Mouse (Mus musculus): ENCODE measurements around the gene Cabcoco1. TPM values are rescaled to one million over a fixed set of nuclear protein-coding genes. Genes with fewer than 3 reads are reported as not detected.

Cabcoco1 gene
- polyA plus RNA-seq (2014; fragmentation: Nextera tagmentation; extraction: Ambion mirVana) = 3.5 and 4.4 TPM in 2 replicates

DNA sequence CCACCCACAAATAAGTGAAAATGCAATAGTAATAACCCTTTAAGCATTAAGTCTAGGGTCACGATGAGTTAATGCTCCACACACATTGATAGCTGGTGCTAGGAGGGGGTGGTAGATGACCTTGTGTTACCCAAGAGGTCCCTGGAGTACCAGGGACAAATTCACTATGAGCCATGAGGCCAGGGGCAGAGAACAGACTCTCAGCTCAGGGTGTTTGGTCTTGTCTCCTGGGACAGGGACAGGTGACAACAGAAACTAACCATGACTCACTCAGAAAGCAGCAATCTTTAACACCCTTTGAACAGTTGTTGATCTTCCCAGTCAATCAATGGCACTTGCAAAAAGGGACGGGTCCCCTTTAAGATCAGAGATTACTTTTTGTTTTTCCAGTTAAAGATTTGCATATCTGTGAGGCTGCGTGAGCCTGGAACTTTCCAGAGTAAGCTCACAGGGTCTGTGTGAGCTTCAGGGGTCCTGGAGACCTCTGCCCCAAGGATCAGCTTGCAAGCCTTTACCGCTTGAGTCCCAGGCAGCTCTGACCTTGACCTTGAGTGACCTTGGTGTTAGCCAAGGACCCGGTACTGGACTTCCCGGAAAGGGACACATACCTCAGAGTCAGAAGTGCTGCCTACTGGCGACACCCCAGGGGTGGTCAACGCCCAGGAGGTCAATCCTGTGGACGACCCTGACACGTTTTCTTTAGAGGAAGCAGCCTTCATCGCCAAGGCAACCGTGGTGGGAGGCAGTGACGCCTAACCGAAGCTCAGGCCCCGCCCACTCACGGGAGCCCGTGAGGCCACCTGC, at the start of gene Cabcoco1:
Gene Cabcoco1 (minus strand): TSS at position 758 of the 804 bp plus-strand sequence.
- Histone ChIP-seq H3K27me3 (replicated peaks; ENCODE audit: control insufficient read depth, insufficient read depth, low read length) (no peaks in the 10 kb centered on the region), H3K9ac (ENCODE audit: low read depth, low read length) (peak within 1 kb of the TSS; percentile 43), H3K9me3 (ENCODE audit: control insufficient read depth, low read length) (no peaks in the 10 kb centered on the region), H3K4me1 (ENCODE audit: control insufficient read depth, insufficient read depth, low read length) (peaks cover 16% of the 10 kb centered on the region), H3K36me3 (ENCODE audit: control insufficient read depth, insufficient read depth, low read length) (no peaks in the 10 kb centered on the region), H3K4me2 (ENCODE audit: low read depth, low read length) (peak within 1 kb of the TSS; percentile 53), H3K27ac (replicated peaks; ENCODE audit: low read depth, low read length) (0 out of 2 replicates have a peak within 1 kb of the TSS, but pooled peaks have one; percentile 15), H3K4me3 (ENCODE audit: low read depth, low read length) (peak within 1 kb of the TSS; percentile 33)
- peak; percentile 72; the same call in 1 of the 2 replicates for ATAC-seq (ENCODE audit: low read depth)
- 7% methylated on average over 17 of the region's 17 CpGs for WGBS
- peak; percentile 77 for DNase-seq (ENCODE audit: low spot score)

DNA sequence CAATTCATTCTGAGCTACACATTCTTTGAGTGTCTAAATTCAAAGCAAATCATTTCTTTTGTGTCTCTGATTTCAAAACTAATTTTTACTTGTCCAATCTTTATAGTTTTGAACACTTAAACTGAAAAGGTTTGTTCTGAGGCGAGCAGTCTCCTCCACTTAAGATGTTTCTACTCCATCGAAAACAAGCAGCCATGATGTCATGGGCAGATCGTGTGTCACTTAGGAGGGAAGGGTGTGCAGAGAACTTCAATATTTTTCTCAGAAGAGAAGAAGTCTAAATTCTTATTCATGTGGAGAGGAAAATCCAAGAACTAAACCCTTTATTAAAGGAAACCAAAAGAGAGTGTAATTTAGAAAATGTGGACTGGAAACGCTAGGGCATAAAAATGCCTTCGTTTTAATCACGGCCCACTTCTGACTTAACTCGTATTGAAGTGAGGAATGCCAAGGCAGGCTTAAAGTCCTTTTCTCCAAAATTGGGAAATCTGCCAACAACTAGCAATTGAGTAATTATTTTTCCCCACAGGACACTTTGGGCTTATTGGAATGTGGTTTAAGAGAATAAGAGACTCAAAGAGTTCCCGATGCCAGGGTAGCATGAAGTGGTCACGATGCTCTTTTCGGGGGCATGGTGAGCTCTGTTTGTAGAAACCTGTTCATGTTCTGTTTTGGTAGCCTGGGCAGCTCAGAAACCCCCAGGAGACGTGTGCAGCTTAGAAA, 48.0 kb upstream of the Cabcoco1 start:
- DNase-seq (ENCODE audit: low spot score) = peak; percentile 88
- Histone ChIP-seq H3K27me3 (replicated peaks; ENCODE audit: control insufficient read depth, insufficient read depth, low read length) (no peaks in the 10 kb centered on the region), H3K9ac (ENCODE audit: low read depth, low read length) (no peak overlapping the region), H3K4me2 (ENCODE audit: low read depth, low read length) (no peak overlapping the region), H3K36me3 (ENCODE audit: control insufficient read depth, insufficient read depth, low read length) (no peaks in the 10 kb centered on the region), H3K4me3 (ENCODE audit: low read depth, low read length) (no peak overlapping the region), H3K4me1 (ENCODE audit: control insufficient read depth, insufficient read depth, low read length) (no peaks in the 10 kb centered on the region), H3K27ac (replicated peaks; ENCODE audit: low read depth, low read length) (0 out of 2 replicates have a peak overlapping the region, but pooled peaks have one; percentile 28), H3K9me3 (ENCODE audit: control insufficient read depth, low read length) (no peaks in the 10 kb centered on the region)
- peak; percentile 71 for ATAC-seq (ENCODE audit: low read depth)
- WGBS = 41% methylated on average over 11 of the region's 11 CpGs

DNA sequence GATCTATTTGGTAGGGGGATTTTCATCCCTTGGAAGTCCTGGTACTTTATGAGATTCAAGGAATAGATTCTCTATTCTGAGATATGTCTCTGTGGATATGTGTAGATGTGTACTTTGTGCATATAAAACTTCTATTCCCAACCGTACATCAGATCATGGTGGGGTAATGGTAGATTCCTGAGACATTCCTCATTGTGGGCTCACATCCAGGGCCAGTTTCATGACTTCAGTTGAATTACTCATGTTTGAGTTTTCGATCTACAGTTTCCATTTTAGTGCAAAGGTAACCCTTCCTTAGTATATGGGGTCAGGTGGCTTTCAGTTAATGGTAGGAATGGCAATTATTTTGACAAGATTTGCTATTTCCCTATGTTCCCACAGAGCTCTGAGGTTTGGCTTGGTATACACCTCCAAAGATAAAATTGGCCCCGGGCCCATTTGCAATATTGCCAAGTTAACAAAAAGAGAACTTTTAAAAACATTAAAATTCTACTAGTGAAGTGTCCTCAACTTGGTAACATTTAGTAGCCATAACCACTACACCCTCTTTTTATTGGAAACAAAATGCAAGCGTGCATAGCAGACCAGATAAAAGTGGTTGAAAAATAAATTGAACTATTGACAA, 45.8 kb upstream of the Cabcoco1 start:
- Histone ChIP-seq H3K9me3 (ENCODE audit: control insufficient read depth, low read length) (no peaks in the 10 kb centered on the region), H3K4me1 (ENCODE audit: control insufficient read depth, insufficient read depth, low read length) (no peaks in the 10 kb centered on the region), H3K4me3 (ENCODE audit: low read depth, low read length) (no peak overlapping the region), H3K9ac (ENCODE audit: low read depth, low read length) (no peak overlapping the region), H3K27ac (replicated peaks; ENCODE audit: low read depth, low read length) (no peak overlapping the region), H3K27me3 (replicated peaks; ENCODE audit: control insufficient read depth, insufficient read depth, low read length) (no peaks in the 10 kb centered on the region), H3K36me3 (ENCODE audit: control insufficient read depth, insufficient read depth, low read length) (no peaks in the 10 kb centered on the region), H3K4me2 (ENCODE audit: low read depth, low read length) (no peak overlapping the region)
- 79% methylated on average over 4 of the region's 4 CpGs for WGBS
- ATAC-seq (ENCODE audit: low read depth) (no peak), DNase-seq (ENCODE audit: low spot score) (peak; percentile 27)

DNA sequence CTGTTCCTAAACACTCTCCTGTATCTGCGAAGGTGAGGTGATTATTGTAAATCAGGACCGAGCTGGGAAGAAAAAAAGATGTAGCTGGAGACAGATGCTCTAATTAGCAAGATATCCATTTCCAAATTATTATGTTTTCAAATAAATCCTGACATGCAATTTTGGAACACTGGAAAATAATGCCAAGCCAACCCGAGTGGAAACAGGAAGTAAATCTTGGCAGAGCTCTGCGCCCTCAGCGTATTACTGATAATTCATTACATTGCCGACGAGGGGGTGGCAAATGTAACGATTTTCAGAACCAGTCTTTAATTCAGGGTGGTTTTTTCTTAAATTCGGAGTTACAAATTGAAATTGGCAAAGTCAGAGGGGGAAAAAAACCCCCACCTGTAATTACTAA, 35.6 kb upstream of the Cabcoco1 start:
- Histone ChIP-seq H3K4me1 (ENCODE audit: control insufficient read depth, insufficient read depth, low read length) (no peaks in the 10 kb centered on the region), H3K9me3 (ENCODE audit: control insufficient read depth, low read length) (no peaks in the 10 kb centered on the region), H3K4me3 (ENCODE audit: low read depth, low read length) (no peak overlapping the region), H3K27me3 (replicated peaks; ENCODE audit: control insufficient read depth, insufficient read depth, low read length) (no peaks in the 10 kb centered on the region), H3K36me3 (ENCODE audit: control insufficient read depth, insufficient read depth, low read length) (no peaks in the 10 kb centered on the region), H3K4me2 (ENCODE audit: low read depth, low read length) (no peak overlapping the region), H3K9ac (ENCODE audit: low read depth, low read length) (no peak overlapping the region), H3K27ac (replicated peaks; ENCODE audit: low read depth, low read length) (no peak overlapping the region)
- 74% methylated on average over 9 of the region's 9 CpGs for WGBS
- ATAC-seq (ENCODE audit: low read depth) (no peak), DNase-seq (ENCODE audit: low spot score) (peak; percentile 29)

DNA sequence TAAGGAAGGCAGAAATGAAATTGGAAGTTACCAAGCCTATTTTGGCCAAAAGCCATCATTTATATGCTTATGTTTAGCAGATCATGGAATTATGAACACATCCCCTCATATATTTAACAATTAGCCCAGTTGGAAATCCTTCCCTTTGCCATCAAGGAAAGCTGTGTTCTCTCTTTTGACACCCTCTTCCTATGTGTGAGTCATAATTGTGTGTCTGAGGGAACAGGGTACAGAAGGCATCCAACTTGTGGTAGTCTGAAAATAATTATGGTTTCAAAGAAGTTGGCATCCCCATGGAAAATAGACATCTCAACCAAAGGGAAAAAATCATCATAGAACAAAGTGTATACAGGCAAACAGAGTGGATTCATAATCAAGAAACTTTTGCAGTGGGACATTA, 26.5 kb upstream of the Cabcoco1 start:
- H3K36me3 ChIP-seq (ENCODE audit: control insufficient read depth, insufficient read depth, low read length) = no peaks in the 10 kb centered on the region
- no peak overlapping the region for H3K27ac ChIP-seq (replicated peaks; ENCODE audit: low read depth, low read length)
- H3K4me3 ChIP-seq (ENCODE audit: low read depth, low read length) = no peak overlapping the region
- no peaks in the 10 kb centered on the region for H3K4me1 ChIP-seq (ENCODE audit: control insufficient read depth, insufficient read depth, low read length)
- no peaks in the 10 kb centered on the region for H3K27me3 ChIP-seq (replicated peaks; ENCODE audit: control insufficient read depth, insufficient read depth, low read length)
- no peak overlapping the region for H3K4me2 ChIP-seq (ENCODE audit: low read depth, low read length)
- H3K9me3 ChIP-seq (ENCODE audit: control insufficient read depth, low read length) = no peaks in the 10 kb centered on the region
- no peak overlapping the region for H3K9ac ChIP-seq (ENCODE audit: low read depth, low read length)
- no peak for DNase-seq (ENCODE audit: low spot score)
- no peak for ATAC-seq (ENCODE audit: low read depth)

DNA sequence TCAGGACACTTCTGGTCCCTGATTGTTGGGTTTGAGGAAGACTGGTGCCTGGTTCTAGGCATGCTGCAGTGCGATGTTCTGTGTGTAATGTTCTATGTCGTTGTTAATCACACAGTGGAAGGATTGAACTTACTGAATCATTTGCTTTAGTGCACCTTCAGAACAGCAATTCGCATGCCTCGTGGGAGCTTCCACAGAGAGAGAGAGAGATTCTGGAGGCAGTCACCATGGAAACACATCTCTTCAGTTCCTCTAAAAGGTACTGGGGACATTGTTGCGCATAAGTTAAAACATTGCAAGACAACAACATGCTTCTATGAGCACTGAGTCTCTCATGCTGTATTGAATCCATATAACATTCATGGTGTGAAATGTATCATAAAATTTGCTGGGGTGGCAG, 20.6 kb upstream of the Cabcoco1 start:
- Histone ChIP-seq H3K27me3 (replicated peaks; ENCODE audit: control insufficient read depth, insufficient read depth, low read length) (no peaks in the 10 kb centered on the region), H3K36me3 (ENCODE audit: control insufficient read depth, insufficient read depth, low read length) (no peaks in the 10 kb centered on the region), H3K4me1 (ENCODE audit: control insufficient read depth, insufficient read depth, low read length) (peaks cover 12% of the 10 kb centered on the region), H3K27ac (replicated peaks; ENCODE audit: low read depth, low read length) (no peak overlapping the region), H3K4me2 (ENCODE audit: low read depth, low read length) (no peak overlapping the region), H3K9ac (ENCODE audit: low read depth, low read length) (no peak overlapping the region), H3K4me3 (ENCODE audit: low read depth, low read length) (no peak overlapping the region), H3K9me3 (ENCODE audit: control insufficient read depth, low read length) (no peaks in the 10 kb centered on the region)
- ATAC-seq (ENCODE audit: low read depth) (no peak), DNase-seq (ENCODE audit: low spot score) (no peak)
- WGBS = 90% methylated on average over 5 of the region's 5 CpGs

DNA sequence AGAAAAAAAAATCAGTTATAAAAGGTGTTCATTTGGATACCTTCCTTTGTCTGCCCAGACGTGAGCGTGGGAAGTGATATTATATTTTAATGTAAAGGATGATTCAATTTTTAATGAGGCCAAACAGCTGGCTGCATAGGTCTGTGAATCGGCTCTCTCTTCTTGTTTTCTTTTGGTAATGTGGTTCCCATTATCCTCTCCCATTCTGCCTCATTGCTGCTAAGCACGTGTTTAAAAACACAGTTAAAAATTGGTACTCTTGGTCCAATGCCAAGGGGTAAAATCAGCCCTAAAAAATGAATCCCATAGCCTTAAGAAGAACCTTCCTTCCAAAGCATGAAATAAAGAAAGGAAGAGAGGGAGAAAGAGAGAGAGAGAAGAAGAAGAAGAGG, 17.1 kb upstream of the Cabcoco1 start:
- no peak overlapping the region for H3K9ac ChIP-seq (ENCODE audit: low read depth, low read length)
- no peak overlapping the region for H3K4me3 ChIP-seq (ENCODE audit: low read depth, low read length)
- 23% methylated on average over 4 of the region's 4 CpGs for WGBS
- DNase-seq (ENCODE audit: low spot score) = peak; percentile 87
- no peak overlapping the region for H3K4me2 ChIP-seq (ENCODE audit: low read depth, low read length)
- peak overlapping the region; percentile 87 for H3K27ac ChIP-seq (replicated peaks; ENCODE audit: low read depth, low read length)
- H3K27me3 ChIP-seq (replicated peaks; ENCODE audit: control insufficient read depth, insufficient read depth, low read length) = no peaks in the 10 kb centered on the region
- no peaks in the 10 kb centered on the region for H3K36me3 ChIP-seq (ENCODE audit: control insufficient read depth, insufficient read depth, low read length)
- no peaks in the 10 kb centered on the region for H3K9me3 ChIP-seq (ENCODE audit: control insufficient read depth, low read length)
- ATAC-seq (ENCODE audit: low read depth) = peak; percentile 83
- peaks cover 12% of the 10 kb centered on the region for H3K4me1 ChIP-seq (ENCODE audit: control insufficient read depth, insufficient read depth, low read length)

DNA sequence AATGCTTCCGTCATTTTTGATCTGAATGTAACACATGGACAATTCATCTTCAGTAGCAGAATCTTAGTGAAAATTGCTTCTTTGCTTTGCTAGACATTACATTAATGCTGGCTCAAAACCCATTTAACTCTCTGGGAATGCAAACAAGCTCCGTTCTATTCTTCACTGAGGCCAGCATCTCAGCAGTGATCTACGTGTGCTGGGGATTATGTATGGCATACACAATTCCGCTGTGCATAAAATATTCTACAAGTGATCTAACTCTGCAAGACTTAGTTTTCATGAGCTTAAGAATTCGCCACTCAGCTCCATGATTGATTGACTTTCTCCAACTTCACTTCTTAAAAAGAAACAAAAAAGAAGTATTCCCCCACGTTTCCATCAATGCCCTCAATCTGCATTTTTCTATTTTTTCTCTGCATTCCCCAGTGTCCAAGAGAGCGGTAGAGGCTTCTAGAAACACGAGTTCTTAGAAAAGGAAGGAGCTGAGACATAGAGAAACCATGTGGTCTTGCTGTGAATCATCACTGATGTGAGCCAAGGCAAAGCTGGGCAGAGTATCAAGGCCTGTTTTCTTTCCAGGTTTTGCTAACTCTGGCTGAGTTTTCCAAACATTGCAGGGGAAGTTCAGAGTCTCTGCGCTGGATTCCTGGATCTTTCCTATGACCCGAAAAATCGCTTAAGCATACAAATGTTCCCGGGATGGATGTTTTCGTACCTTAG, 16.6 kb upstream of the Cabcoco1 start:
- Histone ChIP-seq H3K27ac (replicated peaks; ENCODE audit: low read depth, low read length) (peak overlapping the region; percentile 87), H3K4me3 (ENCODE audit: low read depth, low read length) (no peak overlapping the region), H3K4me2 (ENCODE audit: low read depth, low read length) (no peak overlapping the region), H3K27me3 (replicated peaks; ENCODE audit: control insufficient read depth, insufficient read depth, low read length) (no peaks in the 10 kb centered on the region), H3K36me3 (ENCODE audit: control insufficient read depth, insufficient read depth, low read length) (no peaks in the 10 kb centered on the region), H3K9ac (ENCODE audit: low read depth, low read length) (no peak overlapping the region), H3K4me1 (ENCODE audit: control insufficient read depth, insufficient read depth, low read length) (peaks cover 12% of the 10 kb centered on the region), H3K9me3 (ENCODE audit: control insufficient read depth, low read length) (no peaks in the 10 kb centered on the region)
- ATAC-seq (ENCODE audit: low read depth) = peak; percentile 92
- WGBS = 35% methylated on average over 13 of the region's 13 CpGs
- peak; percentile 95 for DNase-seq (ENCODE audit: low spot score)
